Mouse (Mus musculus): ENCODE results near the gene St5. TPM values are rescaled to one million over a fixed set of nuclear protein-coding genes. Genes with fewer than 3 reads are reported as not detected.

Gene St5
- polyA plus RNA-seq, 1 experiment, result 1.0 TPM

- TF ChIP-seq POLR2A (IDR thresholded peaks at IDR 0.05; ENCODE audit: borderline replicate concordance, low read depth, low read length), result no peak
- no peak for TF ChIP-seq CTCF (IDR thresholded peaks at IDR 0.05; ENCODE audit: low read depth, low read length)
- no peaks in the 10 kb centered on the region for H3K4me1 ChIP-seq (ENCODE audit: control insufficient read depth, insufficient read depth, low read length)
- no peak overlapping the region for H3K27ac ChIP-seq (ENCODE audit: insufficient read depth, low read depth, low read length)
- no peak overlapping the region for H3K4me3 ChIP-seq (ENCODE audit: insufficient read depth, low read length)
These were observed 103.4 kb downstream of the St5 start for GRCm38 (mm10) chr7:109599998-109600397.

DNA sequence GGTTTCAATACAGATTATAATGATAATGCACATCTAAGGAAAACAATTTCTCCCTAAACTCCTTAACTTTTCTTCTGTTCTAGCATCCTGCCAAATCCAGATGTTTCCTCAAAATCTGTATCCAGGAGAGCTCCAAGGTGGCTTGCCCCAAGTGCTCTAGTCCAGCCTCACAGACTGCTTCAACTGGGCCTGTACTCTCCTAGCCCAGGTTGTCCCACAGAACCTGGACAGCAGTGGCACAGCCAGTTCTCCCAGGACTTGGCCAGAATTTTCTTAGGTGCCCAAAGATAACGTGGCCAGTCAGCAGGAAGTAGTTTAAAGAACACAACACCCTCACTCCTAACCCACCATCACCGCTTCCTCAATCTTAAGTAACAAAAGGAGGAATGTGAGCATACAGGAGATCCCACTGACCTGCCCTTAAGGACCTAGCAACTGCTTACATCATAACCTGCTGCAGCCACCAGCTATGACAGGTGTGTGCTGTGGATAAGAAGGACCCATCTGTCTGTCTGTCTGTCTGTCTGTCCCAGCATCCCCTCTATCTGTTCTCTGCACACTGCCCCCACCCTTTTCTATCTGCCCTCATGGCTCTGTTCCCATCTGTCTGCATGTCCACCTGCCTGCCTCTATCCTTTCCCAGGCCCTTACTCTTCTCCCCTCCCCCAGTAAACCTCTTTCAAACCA, 108.4 kb downstream of the St5 start:
- TF ChIP-seq POLR2A (IDR thresholded peaks at IDR 0.05; ENCODE audit: borderline replicate concordance, low read depth, low read length), result no peak
- no peak for TF ChIP-seq CTCF (IDR thresholded peaks at IDR 0.05; ENCODE audit: low read depth, low read length)
- Histone ChIP-seq H3K4me3 (ENCODE audit: insufficient read depth, low read length) (no peak overlapping the region), H3K4me1 (ENCODE audit: control insufficient read depth, insufficient read depth, low read length) (no peaks in the 10 kb centered on the region), H3K27ac (ENCODE audit: insufficient read depth, low read depth, low read length) (no peak overlapping the region)

GRCm38 (mm10) chr7:109593992-109594391, 109.4 kb downstream of the St5 start:
- no peak overlapping the region for H3K27ac ChIP-seq (ENCODE audit: insufficient read depth, low read depth, low read length)
- TF ChIP-seq POLR2A (IDR thresholded peaks at IDR 0.05; ENCODE audit: borderline replicate concordance, low read depth, low read length) (no peak), CTCF (IDR thresholded peaks at IDR 0.05; ENCODE audit: low read depth, low read length) (no peak)
- no peaks in the 10 kb centered on the region for H3K4me1 ChIP-seq (ENCODE audit: control insufficient read depth, insufficient read depth, low read length)
- H3K4me3 ChIP-seq (ENCODE audit: insufficient read depth, low read length), result no peak overlapping the region

DNA sequence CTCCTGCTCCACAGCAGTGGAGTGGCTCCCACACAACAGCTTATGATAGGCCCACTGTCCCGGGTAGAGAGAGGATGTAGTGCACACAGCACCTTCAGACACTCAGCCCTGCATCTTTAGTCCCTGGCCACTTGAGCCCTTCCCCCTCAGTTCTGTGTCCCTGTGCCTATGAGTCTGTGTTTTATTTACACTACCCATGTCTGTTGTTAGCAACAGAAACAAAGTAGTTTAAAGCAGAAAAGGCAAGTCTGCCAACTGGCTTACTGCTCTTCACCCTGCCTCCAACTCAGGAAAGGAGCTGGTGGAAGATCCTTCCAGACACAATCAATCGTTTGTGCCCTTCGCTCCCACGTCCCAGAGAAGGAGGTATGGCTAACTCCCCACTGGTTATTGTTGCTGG, 111.2 kb downstream of the St5 start:
- H3K4me1 ChIP-seq (ENCODE audit: control insufficient read depth, insufficient read depth, low read length), result no peaks in the 10 kb centered on the region
- TF ChIP-seq POLR2A (IDR thresholded peaks at IDR 0.05; ENCODE audit: borderline replicate concordance, low read depth, low read length) (no peak), CTCF (IDR thresholded peaks at IDR 0.05; ENCODE audit: low read depth, low read length) (no peak)
- H3K27ac ChIP-seq (ENCODE audit: insufficient read depth, low read depth, low read length), result no peak overlapping the region
- no peak overlapping the region for H3K4me3 ChIP-seq (ENCODE audit: insufficient read depth, low read length)

DNA sequence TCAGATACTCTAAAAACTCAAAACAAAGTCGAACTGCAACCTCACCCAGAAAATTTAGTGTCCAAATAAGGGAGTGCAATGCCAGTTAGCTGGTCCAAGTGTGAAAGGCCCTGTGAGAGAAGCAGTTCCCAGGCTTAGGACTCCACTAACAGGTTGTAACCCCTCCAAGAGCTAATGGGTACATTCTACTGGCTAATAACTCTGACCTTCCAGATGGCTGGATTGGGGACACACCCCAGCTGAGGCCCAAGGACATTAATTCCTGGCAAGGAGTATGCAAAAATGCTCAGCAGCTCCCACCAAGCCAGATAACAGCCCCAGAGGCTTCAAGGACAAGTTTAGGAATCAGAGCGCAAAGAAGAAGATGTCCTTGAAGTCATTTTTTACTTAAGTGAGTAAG, 112.8 kb downstream of the St5 start:
- TF ChIP-seq CTCF (IDR thresholded peaks at IDR 0.05; ENCODE audit: low read depth, low read length) (no peak), POLR2A (IDR thresholded peaks at IDR 0.05; ENCODE audit: borderline replicate concordance, low read depth, low read length) (no peak)
- H3K4me1 ChIP-seq (ENCODE audit: control insufficient read depth, insufficient read depth, low read length), result no peaks in the 10 kb centered on the region
- H3K27ac ChIP-seq (ENCODE audit: insufficient read depth, low read depth, low read length), result no peak overlapping the region
- no peak overlapping the region for H3K4me3 ChIP-seq (ENCODE audit: insufficient read depth, low read length)

GRCm38 (mm10) chr7:109588990-109589389, 114.4 kb downstream of the St5 start:
- Histone ChIP-seq H3K4me1 (ENCODE audit: control insufficient read depth, insufficient read depth, low read length) (no peaks in the 10 kb centered on the region), H3K27ac (ENCODE audit: insufficient read depth, low read depth, low read length) (no peak overlapping the region), H3K4me3 (ENCODE audit: insufficient read depth, low read length) (no peak overlapping the region)
- no peak for TF ChIP-seq POLR2A (IDR thresholded peaks at IDR 0.05; ENCODE audit: borderline replicate concordance, low read depth, low read length)
- TF ChIP-seq CTCF (IDR thresholded peaks at IDR 0.05; ENCODE audit: low read depth, low read length), result no peak

GRCm38 (mm10) chr7:109588145-109588544, 115.3 kb downstream of the St5 start:
- H3K4me1 ChIP-seq (ENCODE audit: control insufficient read depth, insufficient read depth, low read length), result no peaks in the 10 kb centered on the region
- TF ChIP-seq POLR2A (IDR thresholded peaks at IDR 0.05; ENCODE audit: borderline replicate concordance, low read depth, low read length) (no peak), CTCF (IDR thresholded peaks at IDR 0.05; ENCODE audit: low read depth, low read length) (no peak)
- H3K27ac ChIP-seq (ENCODE audit: insufficient read depth, low read depth, low read length), result no peak overlapping the region
- H3K4me3 ChIP-seq (ENCODE audit: insufficient read depth, low read length), result no peak overlapping the region

- Histone ChIP-seq H3K4me1 (ENCODE audit: control insufficient read depth, insufficient read depth, low read length) (peaks cover 2% of the 10 kb centered on the region), H3K4me3 (ENCODE audit: insufficient read depth, low read length) (no peak overlapping the region), H3K27ac (ENCODE audit: insufficient read depth, low read depth, low read length) (no peak overlapping the region)
- TF ChIP-seq CTCF (IDR thresholded peaks at IDR 0.05; ENCODE audit: low read depth, low read length) (no peak), POLR2A (IDR thresholded peaks at IDR 0.05; ENCODE audit: borderline replicate concordance, low read depth, low read length) (no peak)
These were observed 118.9 kb downstream of the St5 start for GRCm38 (mm10) chr7:109584467-109584866.

GRCm38 (mm10) chr7:109580489-109580888, 122.9 kb downstream of the St5 start:
- Histone ChIP-seq H3K4me1 (ENCODE audit: control insufficient read depth, insufficient read depth, low read length) (peaks cover 5% of the 10 kb centered on the region), H3K27ac (ENCODE audit: insufficient read depth, low read depth, low read length) (no peak overlapping the region), H3K4me3 (ENCODE audit: insufficient read depth, low read length) (no peak overlapping the region)
- TF ChIP-seq POLR2A (IDR thresholded peaks at IDR 0.05; ENCODE audit: borderline replicate concordance, low read depth, low read length), result no peak
- no peak for TF ChIP-seq CTCF (IDR thresholded peaks at IDR 0.05; ENCODE audit: low read depth, low read length)

DNA sequence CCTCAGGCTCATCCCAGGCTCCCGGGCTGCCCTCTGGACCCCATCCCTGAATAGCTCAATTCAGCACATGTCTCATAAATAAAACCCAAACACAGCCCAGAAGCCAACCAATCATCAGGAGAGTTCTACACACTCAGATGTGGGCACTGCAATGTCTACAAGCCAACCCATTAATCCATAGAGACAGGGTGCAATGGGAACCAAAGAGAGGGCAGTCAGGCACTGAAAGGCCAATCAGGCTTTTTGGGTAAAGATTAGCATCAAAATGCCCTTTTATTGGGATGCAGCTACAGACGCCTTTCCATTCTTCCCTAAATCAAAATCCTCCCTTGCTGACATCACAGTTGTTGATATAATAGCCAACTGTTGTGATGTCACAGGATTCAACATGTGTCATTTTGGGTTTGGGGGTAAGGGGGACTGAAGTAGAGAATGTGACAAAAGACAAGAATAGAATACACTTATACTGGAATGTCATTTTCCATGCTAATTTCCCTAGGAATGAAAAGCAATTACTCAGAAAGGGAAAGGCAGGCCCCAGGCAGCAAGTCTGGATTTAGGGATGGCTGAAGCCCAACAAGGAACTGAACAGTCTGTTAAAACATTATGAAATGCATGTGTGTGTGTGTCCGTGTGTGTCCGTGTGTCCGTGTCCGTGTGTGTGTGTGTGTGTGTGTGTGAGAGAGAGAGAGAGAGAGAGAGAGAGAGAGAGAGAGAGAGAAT, 123.7 kb downstream of the St5 start:
- Histone ChIP-seq H3K27ac (ENCODE audit: insufficient read depth, low read depth, low read length) (no peak overlapping the region), H3K4me1 (ENCODE audit: control insufficient read depth, insufficient read depth, low read length) (peaks cover 5% of the 10 kb centered on the region), H3K4me3 (ENCODE audit: insufficient read depth, low read length) (no peak overlapping the region)
- TF ChIP-seq CTCF (IDR thresholded peaks at IDR 0.05; ENCODE audit: low read depth, low read length), result no peak
- TF ChIP-seq POLR2A (IDR thresholded peaks at IDR 0.05; ENCODE audit: borderline replicate concordance, low read depth, low read length), result no peak

Measured in bone marrow macrophage, adult 2 months (primary cell).